Mouse (Mus musculus) effector memory CD4-positive, alpha-beta T cell, adult 7 months (primary cell): Measurements from ENCODE around the gene Krit1. TPM values are rescaled to one million over a fixed set of nuclear protein-coding genes. Genes with fewer than 3 reads are reported as not detected.

Experiments used
- polyA plus RNA-seq: library from polyadenylated mRNA; unstranded; fragments of 100-300 nt; shearing (Covaris generic); gene quantifications from one replicate; pipeline ENCODE4 v1.2.1, GENCODE M21; 2017

Gene Krit1
- 57.8 TPM for polyA plus RNA-seq

DNA sequence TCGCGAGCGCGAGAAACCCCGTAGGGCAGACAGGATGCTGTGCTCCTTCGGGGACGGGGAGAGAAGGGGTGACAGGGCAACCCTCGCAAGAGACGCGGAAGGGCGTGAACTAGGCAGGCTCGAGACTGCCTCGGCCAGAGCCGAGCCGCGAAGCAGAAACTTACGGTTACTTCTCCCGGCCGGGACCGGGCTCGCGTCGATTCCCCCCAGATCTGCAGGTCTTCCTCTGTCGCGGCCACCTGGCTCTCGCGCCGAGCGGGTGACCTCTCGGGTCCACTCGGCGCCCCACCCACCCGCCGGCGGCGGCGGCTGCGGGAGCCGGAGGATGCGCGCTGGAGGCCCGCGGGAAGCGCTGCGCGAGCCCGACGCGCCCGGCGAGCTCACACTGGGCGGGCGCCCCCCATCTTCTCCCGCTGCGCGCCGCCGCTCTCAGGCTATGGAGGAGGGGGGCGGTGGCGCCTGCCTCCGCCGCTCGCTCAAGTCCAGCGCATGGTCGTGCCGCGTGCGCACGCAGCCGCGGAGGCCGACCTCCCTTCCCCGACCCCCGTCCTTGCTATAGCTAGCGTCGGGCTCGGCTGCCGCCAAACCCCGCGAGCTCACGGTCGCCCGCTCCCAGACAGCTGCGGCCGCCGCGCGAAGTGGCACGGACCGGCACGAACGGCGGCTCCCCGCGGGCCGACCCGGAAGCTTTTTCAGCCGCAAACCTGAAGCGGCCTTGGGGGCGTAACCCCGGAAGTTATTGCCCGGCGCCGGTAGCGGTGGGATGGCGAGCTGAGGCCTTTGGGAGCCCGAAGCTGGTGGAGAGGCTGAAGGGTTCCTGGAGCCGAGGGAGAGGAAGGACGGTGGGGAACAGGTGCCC, at the start of gene Krit1, which contains the start of gene Ankib1:
TSS of gene Krit1 (plus strand) at position 752 of the 859 bp plus-strand sequence.
TSS of gene Ankib1 (minus strand) at position 493 of the 859 bp plus-strand sequence.

GRCm38 (mm10) chr5:3845026-3845425, 42.0 kb downstream of the Krit1 start, which contains the start of gene Lrrd1:
Gene Lrrd1 (plus strand): TSS chr5:3845173.

DNA sequence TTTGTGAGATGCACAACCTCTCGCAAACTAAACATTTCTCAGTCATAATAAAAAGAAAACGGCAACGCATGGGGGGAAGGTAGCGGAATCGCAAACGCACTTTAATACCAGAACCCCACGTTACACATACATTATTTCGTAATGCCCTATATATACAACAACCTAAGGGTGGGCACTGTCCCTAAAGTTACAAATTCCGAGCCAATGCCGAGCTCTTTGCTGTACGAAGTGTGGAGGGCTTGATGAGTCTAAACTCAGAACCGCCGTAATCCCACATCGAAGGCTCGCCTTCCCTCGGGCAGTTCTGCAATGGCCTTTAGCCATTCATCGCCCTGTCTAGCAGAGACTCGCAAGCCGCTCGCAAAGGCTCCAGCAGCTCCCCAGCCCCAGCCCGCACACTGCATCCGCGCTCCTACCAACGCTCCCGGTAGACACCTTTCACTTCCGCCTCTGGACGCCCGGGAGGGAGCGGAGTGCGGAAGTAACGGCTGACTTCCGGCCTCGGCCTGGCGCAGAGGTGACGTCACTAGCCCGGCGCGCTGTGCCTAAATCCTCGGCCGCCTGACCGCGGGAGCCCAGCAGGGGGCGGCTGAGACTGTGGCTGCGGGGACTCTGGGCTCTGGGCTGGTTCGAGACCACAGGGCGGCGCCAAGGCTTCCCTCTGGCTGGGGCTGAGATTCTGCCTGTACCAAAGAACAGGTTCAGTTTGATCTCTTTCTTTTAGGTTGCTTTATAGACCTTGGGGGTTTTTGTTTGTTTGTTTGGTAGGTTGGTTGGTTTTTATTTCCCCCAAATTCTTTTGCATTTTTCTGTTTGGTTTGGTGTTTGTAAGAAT, 90.7 kb downstream of the Krit1 start, which contains the start of gene Mterf1a:
TSS of gene Mterf1a (minus strand) at position 475 of the 835 bp plus-strand sequence.

Other genes starting within 250 kb of the Krit1 start
- 2.4 TPM for gene 1700109H08Rik, start 231.6 kb upstream of the Krit1 start, polyA plus RNA-seq
- gene Pex1, start 207.1 kb upstream of the Krit1 start, polyA plus RNA-seq = 12.5 TPM
- gene Rbm48, start 206.6 kb upstream of the Krit1 start, polyA plus RNA-seq = 40.9 TPM
- gene Tmbim7, start 152.0 kb upstream of the Krit1 start, polyA plus RNA-seq = not detected
- gene Gatad1, start 146.0 kb upstream of the Krit1 start, polyA plus RNA-seq = 10.9 TPM
- gene Ankib1, start 259 bp upstream of the Krit1 start, polyA plus RNA-seq = 52.1 TPM
- gene Lrrd1, start 42.0 kb downstream of the Krit1 start, polyA plus RNA-seq = 0.21 TPM
- 6.7 TPM for gene Mterf1a, start 90.7 kb downstream of the Krit1 start, polyA plus RNA-seq
- gene Akap9, start 124.9 kb downstream of the Krit1 start, polyA plus RNA-seq = 110 TPM